In the genomic region with DNA sequence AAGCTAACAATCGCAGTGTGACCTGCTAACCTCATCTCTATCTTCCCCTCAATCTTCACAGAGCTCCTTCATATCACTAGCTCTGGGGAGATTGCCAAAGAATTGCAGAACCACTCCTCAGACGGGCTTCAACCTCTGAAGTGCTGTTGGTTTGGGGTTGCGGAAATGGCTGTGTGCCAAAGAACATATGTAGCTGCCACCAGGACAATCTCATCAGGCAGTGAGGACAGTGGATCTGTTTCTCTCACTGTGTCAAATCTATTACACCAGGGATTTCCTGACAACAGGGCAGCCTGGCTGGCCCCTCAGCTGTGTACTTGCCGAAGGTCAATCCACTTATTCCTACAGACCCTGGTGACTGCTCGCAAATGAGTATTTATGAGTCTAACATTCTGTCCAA, we compare ENCODE assay signal across 9 mouse cellular contexts.
DNase-seq lines count a peak whose midpoint lies in the region; ATAC-seq lines count a peak whose summit lies in the region.
"Had no signal": no experiment of that assay in that cellular context is flagged by ENCODE, and none has a peak within 500 bp of the region (broad histone marks: within the 10 kb centered on the region; RNA-seq: fewer than 3 reads in every experiment).

No protein-coding gene starts in this region.

- no peak overlapping the region for H3K4me3 ChIP-seq in forebrain, embryonic 14.5 days (ENCODE audit: low read depth, low read length)
- H3K4me3 ChIP-seq in forebrain, embryonic 12.5 days (replicated peaks), result no peak overlapping the region
- H3K4me3 ChIP-seq: limb, embryonic 12.5 days had no signal

- no peak for ATAC-seq in forebrain, embryonic 14.5 days
- ATAC-seq in forebrain, embryonic 12.5 days (ENCODE audit: low FRiP score), result no peak
- ATAC-seq in inflammation-experienced regulatory T-cells, adult 6 months, result no peak

- H3K36me3 ChIP-seq in forebrain, embryonic 14.5 days (ENCODE audit: control insufficient read depth, insufficient read depth, low read length), result no peaks in the 10 kb centered on the region
- no peaks in the 10 kb centered on the region for H3K36me3 ChIP-seq in forebrain, embryonic 12.5 days (replicated peaks)
- H3K36me3 ChIP-seq: limb, embryonic 12.5 days had no signal

- no peak overlapping the region for H3K4me2 ChIP-seq in forebrain, embryonic 14.5 days (ENCODE audit: low read length)
- H3K4me2 ChIP-seq in forebrain, embryonic 12.5 days, result no peak overlapping the region
- H3K4me2 ChIP-seq: limb, embryonic 12.5 days had no signal

- peak; percentile 31 for DNase-seq in forebrain, embryonic 14.5 days (ENCODE audit: low spot score)
- peak; percentile 19 to 24 for DNase-seq in urinary bladder, postnatal 36 days (ENCODE audit: low spot score in 2 of 2)
- DNase-seq in urinary bladder, postnatal 4 days (ENCODE audit: low spot score in 2 of 2), result no peak
- peak; percentile 19 to 41 for DNase-seq in kidney, postnatal 25 days
- DNase-seq in Muller cell, postnatal 12 days (ENCODE audit: inconsistent ontology term), result no peak
- DNase-seq in left cerebral cortex, postnatal 14 days (ENCODE audit: low spot score in 2 of 2), result no peak

- H3K27ac ChIP-seq in forebrain, embryonic 14.5 days (ENCODE audit: low read depth, low read length), result no peak overlapping the region
- no peak overlapping the region for H3K27ac ChIP-seq in forebrain, embryonic 12.5 days
- H3K27ac ChIP-seq: limb, embryonic 12.5 days had no signal

- H3K9ac ChIP-seq in forebrain, embryonic 14.5 days (ENCODE audit: low read length), result no peak overlapping the region
- H3K9ac ChIP-seq in forebrain, embryonic 12.5 days, result no peak overlapping the region
- H3K9ac ChIP-seq: limb, embryonic 12.5 days had no signal

- H3K4me1 ChIP-seq in forebrain, embryonic 14.5 days (ENCODE audit: control insufficient read depth, insufficient read depth, low read length), result no peaks in the 10 kb centered on the region
- no peaks in the 10 kb centered on the region for H3K4me1 ChIP-seq in forebrain, embryonic 12.5 days

- intact Hi-C loops in left cerebral cortex, postnatal 14 days (cut with DNase I), result no loop called here

- WGBS in forebrain, embryonic 14.5 days, result 73% methylated on average over 5 of the region's 5 CpGs
- 80% methylated on average over 5 of the region's 5 CpGs for WGBS in forebrain, embryonic 12.5 days

- H3K9me3 ChIP-seq in forebrain, embryonic 14.5 days (replicated peaks; ENCODE audit: control insufficient read depth, low read length), result no peaks in the 10 kb centered on the region
- H3K9me3 ChIP-seq in forebrain, embryonic 12.5 days, result no peaks in the 10 kb centered on the region
- H3K9me3 ChIP-seq: limb, embryonic 12.5 days had no signal

- no peaks in the 10 kb centered on the region for H3K27me3 ChIP-seq in forebrain, embryonic 14.5 days (replicated peaks; ENCODE audit: control insufficient read depth, insufficient read depth, low read length)
- no peaks in the 10 kb centered on the region for H3K27me3 ChIP-seq in forebrain, embryonic 12.5 days
- H3K27me3 ChIP-seq: limb, embryonic 12.5 days had no signal

Comparison
In these comparisons a context has a peak if more than half of its experiments do, and no peak if none do; other contexts are left out.
1. DNase-seq: peak in forebrain, embryonic 14.5 days (single experiment), urinary bladder, postnatal 36 days (2 of 2) and kidney, postnatal 25 days (2 of 2); none in urinary bladder, postnatal 4 days (0 of 2), Muller cell, postnatal 12 days (single experiment) and left cerebral cortex, postnatal 14 days (0 of 2).